Mouse (Mus musculus): ENCODE results near the gene Rps19.
"Not testable (repeated sequence)": the region's sequence is repeated elsewhere in the genome, so short reads cannot be mapped to it uniquely, and the experiment has no call there.

Gene Rps19

DNA sequence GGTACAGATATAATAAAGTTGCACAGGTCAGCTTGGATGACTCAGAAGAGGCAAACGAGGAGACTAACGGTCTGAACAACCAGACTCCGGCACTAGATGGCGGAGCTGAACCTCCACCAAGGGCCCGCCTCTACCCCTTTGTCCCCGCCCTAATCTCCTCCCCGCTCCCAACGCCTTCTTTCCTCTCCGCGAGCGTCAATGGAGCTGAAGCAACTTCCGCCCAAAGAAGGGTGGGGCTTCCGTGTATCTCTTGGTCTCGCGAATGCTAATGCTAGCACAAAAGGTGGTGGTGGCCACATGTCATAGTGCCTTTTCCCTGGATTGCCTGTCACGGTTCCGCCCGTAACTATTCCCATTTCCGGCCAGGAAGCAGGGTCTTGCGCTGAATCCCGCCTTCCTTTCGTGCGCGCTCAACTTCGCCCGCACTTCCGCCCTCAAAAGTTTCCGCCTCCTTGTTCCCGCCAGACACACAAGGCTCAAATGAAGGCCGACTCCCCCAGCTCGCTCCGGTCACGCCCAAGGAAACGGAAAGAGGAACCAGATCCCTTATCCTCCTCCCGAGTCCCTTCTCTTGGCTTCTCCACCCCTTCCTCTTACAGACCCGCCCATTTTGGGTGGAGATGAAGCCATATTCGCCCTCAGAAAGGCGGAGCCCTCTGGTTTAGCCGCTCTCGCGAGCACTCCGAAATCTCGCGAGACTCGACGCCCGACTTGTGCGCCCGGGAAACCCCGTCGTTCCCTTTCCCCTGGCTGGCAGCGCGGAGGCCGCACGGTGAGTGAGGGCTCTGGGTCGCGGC lies at the start of gene Rps19:
Gene Rps19, plus strand, starts transcription at position 476 of the 797 bp plus-strand sequence.
- peak; percentile 100 for DNase-seq (ENCODE audit: low read depth, low spot score)

DNA sequence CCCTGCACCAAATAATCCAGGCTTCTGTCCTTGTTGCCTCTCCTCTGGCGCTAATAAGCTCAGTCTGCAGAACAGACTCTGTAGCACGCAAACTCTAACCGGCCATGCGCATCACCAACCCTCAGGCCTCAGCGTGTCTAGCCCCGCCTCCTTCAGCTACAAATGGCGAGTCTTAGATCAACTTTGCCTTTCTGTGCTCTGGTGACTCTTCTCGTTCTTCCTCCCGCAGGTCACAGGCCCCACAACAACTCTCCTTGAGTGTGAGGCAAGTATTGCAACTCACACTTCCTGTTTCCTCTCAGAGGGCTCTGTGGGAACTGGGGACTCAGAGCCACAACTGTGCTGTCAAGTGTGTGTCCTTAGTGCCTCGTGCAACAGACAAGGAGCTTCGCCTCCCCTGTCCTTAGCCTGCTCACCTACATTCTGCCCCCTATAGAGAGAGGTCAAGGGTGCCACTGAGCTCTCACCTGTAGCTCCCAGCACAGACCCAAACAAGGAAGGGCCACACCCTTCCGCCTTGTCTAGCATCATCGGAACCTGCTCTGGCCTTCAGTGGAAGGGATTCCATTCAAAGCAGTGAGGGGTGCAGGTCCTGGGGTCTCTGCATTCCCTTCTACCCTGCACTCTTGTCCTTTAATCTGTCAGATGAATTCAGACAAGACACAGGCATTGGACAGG lies 45.3 kb upstream of the Rps19 start:
- DNase-seq (ENCODE audit: low read depth, low spot score): not testable (repeated sequence)

DNA sequence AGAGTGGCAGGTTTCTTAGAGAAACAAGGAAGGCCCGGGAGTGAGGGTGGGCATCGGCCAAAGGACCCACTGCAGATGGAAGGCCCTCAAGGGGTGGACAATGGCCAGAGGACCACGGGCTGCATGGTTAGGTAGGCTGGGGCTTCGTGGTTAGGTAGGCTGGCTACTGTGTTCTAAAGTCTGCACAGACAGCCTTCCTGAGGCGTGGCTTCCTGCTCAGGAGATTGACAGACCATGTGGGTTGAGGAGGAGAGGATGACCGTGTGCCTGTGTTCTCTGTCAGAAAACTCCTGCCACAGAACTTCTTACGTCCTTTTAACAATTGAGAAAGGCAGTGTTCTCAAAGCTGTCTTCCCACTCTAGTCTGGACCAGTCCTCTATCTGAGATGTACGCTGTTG lies 44.8 kb upstream of the Rps19 start:
- no peak for DNase-seq (ENCODE audit: low read depth, low spot score)

DNA sequence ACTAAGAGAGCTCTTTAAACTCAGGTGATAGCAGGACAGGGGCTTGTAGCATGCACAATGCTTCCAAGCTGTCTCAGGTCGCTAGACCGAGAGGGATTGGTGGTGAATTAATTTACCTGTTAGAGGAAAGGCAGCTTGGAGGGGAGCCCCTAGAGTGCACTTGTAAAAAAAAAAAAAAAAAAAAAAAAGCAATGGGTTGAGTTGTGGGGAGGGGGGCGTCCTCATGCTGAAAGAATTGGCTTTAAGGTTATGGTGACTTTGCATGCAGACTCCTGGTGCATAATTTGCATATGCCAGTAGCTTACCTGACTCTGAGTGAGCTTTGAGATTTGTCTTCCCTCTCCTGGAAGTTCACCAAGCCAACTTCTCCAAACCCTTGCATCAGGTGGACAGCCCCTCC lies 43.8 kb upstream of the Rps19 start:
- no peak for DNase-seq (ENCODE audit: low read depth, low spot score)

DNA sequence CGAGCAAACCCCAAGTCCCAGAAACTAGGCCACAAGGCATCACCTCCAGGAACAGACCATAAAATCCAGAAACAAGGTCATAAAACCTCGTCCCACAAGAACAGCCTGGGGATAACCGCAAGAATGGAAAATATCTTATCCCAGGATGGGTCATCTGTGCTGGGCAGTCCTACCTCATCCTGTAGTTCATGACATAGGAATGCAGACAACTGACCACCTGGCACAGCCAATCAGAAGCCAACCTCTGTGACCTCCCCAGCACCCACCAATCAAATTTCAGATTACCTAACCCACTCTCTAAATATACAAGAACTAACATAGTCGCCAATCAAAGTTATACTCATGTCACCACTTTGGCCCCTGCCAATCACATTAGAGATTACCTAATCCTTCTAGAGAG lies 43.2 kb upstream of the Rps19 start:
- no peak for DNase-seq (ENCODE audit: low read depth, low spot score)

DNA sequence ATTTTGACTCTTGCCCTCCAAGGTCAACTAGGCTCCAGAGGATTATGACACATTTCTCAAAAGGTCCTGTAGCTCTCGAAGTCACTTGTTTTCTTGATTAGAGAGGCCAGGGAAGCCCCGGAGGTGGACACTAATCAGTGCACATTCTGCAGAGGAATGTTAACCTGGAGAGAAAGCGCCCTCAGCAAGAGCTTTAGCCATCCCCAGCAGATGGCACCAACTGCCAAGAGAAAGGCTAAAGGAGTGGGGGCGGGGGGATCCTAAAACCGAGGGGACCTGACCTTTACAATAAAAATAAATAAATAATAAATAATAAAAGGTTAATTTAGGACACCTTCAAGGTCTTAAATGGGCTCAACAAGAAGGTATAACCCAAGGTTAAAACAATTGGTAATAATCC lies 40.0 kb upstream of the Rps19 start:
- DNase-seq (ENCODE audit: low read depth, low spot score): no peak

DNA sequence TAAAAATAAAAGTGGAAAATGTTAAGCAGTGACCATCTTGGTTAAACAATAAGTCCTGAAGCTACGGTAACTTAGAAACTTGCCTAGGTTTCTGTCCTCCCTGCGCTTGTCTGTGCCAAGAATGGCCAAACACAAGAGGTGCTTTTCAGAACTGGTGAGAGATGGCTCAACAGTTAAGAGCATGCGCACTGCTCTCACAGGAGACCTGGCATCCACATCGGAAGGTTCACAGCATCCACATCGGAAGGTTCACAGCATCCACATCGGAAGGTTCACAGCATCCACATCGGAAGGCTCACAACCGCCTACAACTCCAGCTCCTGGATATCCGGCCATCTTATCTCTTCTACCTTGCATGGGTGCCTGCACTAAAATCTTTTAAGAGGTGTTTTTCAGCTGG lies 39.0 kb upstream of the Rps19 start:
- DNase-seq (ENCODE audit: low read depth, low spot score): no peak

DNA sequence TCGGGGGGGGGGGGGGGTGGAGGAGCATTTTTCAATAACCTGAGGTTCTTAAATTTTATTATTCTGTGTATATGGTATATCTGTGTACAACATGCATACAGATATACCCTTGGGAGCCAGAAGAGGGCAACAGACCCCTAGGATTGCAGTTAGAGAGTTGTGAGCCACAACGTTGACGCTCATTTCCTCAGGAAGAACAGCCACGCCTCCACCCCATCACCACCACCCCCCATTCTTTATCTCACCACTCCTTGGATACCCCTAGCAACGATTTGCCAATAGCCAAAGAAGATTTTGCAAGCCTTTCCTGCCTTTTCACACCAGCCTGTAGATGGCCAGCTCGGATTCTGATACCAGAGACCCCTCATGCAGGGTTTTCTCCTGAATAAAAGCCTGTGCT lies 38.5 kb upstream of the Rps19 start:
- DNase-seq (ENCODE audit: low read depth, low spot score): no peak

DNA sequence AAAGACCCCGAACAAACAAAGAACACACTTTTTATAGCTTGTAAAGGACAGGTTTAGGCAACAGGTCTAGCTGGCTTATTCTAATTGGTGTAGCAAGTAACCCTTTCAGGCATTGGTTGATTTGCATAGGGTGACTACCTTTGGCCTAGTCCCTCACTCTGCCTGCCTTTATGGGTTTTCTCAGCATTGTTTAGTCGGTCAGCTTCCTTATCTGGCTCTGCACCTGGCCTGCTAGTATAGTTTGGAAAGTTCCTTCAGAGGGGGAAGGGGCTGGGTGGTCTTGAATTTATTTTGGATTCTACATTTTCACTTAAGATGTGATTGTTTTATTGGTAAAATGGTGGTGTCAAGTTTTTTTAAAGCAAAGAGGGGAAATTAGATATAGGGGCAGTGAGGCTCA lies 37.6 kb upstream of the Rps19 start:
- not testable (repeated sequence) for DNase-seq (ENCODE audit: low read depth, low spot score)

DNA sequence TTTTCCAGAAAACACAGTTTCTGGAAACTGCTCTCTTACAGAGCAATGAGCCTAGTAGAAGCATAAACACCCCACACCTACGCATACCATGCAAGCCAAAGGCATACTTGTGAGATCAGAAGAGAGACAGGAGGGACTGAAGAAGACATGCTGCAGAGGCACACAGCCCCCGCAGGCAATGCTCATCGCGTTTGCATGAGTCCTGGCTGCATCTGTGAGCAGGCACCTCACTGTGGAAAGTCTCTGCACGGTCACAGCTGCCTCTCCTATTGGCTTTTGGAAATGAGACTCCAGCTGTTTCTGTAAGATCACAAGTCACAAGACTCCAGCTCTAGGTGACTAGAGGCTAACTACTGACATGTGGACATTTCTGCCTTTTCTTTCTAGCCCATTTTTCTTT lies 34.0 kb upstream of the Rps19 start:
- no peak for DNase-seq (ENCODE audit: low read depth, low spot score)

DNA sequence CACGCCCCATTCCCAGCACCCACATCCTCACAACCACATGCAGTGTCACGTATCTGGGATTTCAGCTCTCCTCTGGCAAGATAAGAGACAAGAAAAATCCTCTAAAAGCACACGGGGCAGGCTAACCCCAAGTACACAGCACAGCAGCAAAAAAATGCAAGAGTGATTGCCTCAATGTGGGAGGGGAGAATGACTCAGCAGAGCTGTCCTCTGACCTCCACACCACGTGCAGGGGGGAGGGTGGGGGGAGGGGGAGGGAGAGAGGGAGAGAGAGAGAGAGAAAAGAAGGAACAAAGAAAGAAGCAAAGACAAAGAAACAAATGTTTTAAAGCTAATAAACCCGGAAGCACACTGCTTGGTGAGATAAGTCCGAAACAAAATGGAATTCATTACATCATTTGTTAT lies 33.3 kb upstream of the Rps19 start:
- DNase-seq (ENCODE audit: low read depth, low spot score): no peak

DNA sequence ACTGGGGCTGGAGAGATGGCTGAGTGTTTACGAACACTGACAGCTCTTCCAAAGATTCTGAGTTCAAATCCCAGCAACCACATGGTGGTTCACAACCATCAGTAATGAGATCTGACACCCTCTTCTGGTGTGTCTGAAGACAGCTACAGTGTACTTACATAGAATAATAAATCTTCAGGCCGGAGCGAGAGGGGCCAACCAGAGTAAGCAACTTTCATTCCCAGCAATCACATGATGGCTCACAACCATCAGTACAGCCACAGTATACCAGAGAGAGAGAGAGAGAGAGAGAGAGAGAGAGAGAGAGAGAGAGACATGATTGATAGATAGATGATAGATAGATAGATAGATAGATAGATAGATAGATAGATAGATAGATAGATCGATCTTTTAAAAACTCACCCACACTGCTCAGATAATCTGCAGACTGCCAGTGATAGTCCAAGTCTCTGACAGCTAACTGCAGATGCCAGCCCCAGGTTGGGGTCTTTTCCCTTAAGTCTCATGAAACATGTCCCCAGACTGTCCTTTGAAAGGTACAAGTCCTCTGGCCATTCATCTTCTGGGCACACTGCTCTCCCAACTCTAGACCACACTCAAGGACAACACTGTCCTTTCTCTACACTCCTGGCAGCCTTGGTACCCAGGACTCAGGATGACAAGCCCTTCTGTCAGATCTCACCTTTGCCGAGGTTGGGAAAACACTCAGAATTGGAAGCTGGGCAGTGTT lies 32.4 kb upstream of the Rps19 start:
- no peak for DNase-seq (ENCODE audit: low read depth, low spot score)

DNA sequence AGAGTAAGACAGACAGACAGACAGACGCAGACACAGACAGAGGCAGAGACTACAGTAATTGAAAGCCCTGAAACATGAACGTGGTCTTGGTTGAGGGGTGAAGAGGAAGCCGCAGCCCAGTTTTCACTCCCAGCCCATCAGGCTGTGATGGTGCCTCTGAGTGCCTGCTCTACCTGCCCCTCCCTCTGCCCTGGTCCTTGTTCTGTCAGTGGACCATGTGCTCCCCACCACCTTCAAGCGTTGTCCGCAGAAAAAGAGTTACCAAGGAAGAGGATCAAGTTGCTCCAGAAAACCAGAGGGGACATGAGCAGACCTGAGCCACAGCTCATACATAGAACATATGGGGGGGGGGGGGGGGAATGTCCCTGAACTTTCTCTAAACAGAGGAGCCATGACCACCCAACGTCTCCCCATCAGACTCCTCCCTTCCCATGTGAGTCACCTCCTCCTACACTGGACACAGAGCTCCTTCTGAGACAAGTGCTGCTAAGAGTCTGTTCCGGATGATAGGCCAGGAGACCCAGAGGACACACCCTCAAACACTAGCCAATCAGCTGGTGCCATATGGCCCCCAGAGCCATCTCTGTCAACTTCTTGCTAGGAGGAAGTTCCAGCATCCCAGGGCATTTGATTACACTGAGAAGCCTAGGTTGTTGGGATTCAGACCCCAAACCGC lies 31.5 kb upstream of the Rps19 start:
- no peak for DNase-seq (ENCODE audit: low read depth, low spot score)

DNA sequence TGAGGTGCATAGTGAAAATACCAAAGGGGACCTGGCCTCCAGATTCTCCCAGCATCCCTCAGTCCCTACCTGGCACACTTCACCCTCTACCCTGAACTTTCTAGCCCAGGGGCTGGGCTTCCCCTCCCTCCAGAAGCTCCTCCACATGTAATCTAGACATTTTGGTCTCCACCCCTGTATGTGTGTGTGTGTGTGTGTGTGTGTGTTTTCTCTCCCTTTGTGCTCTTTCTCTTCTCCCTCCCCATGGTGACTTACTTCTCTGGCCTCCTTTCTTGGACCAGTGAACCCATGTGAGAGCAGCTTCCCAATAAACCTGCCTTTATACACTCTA lies 31.0 kb upstream of the Rps19 start:
- DNase-seq (ENCODE audit: low read depth, low spot score): no peak

DNA sequence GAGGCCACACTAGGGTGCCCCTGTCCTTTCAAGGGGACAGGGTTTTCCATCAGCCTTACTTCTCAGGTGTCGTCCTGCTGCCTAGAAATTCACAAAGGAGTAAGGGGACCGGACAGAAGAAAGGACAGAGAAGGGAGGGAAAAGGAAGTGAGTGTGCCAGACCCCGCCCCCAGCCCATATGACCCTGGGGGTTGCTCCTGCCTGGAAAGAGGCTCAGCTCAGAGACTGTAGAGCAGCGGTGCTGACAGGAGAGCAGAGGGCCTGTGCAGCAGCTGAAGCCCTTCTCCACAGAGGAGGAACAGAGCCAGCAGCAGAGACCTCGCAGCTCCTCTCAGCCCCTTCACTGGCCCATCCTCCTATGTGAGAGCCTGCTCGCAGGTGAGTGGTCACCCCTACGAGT lies 30.5 kb upstream of the Rps19 start:
- DNase-seq (ENCODE audit: low read depth, low spot score): no peak

DNA sequence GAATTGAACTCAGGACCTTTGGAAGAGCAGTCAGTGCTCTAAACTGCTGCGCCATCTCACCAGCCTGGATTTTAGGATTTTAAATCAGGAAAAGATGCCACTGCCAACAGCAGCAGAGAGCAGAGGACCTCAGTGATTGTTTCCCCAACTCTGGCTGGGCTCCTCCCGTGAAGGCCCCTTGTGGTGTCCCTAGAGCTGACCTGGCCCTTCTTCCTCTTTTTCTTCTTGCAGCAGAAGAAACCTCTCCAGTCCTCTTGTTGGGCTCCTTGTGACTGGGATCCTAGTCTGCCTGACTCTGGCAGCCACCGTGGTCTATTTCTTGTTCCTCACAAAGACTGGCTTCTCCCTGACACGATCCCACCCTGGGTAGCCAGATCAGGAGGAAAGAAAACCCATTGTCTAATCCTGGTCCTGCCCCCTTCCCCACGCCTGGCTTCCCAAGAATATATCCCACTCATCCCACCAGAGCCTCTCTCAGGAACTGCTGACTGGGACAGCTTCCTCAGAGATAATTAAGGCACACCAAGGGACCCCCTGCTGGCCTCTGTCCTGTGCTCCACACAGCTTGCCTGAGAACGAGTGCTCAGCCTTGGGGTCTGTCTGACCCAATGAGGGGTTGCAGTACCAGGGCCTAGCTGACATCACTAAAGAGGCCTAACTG lies 27.6 kb upstream of the Rps19 start:
- DNase-seq (ENCODE audit: low read depth, low spot score): no peak

DNA sequence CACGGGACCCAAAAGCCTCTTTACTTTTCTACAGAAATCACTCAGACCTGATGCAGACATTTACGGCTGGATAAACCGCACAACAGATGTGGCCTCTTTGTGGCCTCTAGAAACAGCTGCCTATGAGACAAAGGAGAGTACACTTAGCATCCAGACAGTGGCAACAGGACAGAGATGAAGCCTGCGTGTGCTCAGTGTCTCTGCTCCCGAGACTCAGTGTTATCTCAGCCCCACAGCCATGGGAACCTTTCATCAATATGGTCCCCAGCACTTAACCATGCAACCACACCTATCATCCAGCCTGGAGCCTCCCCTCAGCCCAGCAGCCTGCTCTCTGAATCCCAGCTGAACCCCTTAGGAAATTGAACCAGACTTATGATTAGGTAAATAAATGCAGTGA lies 24.9 kb upstream of the Rps19 start:
- no peak for DNase-seq (ENCODE audit: low read depth, low spot score)

DNA sequence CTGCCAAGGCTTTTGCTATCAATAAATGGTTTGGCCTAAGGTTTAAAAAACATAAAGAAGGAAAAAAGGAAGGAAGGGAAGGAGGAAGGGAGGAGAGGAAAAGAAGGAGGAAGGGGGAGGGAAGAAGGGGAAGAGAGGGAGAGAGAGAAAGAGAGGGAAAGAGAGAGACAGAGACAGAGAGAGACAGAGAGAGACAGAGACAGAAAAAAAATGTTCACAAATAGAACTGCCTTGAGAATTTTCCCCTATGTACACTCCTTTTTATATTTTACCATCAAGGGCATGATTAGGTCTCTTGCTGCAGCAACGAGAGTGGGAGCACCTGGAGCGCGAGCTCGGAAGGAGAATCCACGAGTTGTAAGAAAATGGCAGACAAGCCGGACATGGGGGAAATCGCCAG lies 22.3 kb upstream of the Rps19 start, which contains the start of gene Gm9844:
Gene Gm9844, plus strand, starts transcription at position 301 of the 400 bp plus-strand sequence.
- no peak for DNase-seq (ENCODE audit: low read depth, low spot score)

DNA sequence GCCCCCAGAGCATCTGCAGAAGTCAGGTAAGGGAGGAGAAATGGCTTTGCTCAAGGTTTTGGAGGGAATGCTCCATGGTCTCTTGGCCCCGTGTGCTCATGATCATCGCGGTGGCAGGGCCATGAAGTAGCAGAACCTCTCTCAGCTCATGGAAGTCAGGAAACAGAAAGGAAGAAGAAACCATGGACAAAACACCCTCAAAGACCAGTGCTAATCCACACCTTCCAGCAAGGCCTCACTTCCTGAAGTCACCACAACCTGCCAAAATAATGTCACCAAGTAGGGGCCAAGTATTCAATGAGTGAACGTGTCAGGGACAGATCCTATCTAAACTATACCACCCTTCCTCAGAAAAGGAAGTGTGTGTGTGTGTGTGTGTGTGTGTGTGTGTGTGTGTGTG lies 21.3 kb upstream of the Rps19 start:
- no peak for DNase-seq (ENCODE audit: low read depth, low spot score)

DNA sequence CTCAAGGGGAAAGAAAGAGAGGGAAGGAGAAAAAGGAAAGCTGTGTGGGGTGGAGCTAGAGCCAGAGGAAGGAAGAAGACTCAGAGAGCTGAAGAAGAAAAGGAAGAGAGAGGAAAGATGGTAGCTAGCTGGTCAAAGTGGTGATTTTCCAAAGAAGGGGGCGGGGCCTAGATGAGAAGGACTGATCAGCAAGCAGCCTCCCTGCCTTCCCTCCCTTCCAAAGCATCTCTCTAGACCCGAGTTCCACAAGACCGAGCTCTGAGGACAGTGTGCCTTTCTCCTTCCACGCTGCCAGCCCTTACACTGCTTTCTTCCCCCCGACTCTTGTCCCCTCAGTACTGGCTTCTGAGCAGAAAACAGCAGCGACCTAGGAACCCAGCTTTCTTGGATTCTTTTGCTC lies 20.0 kb upstream of the Rps19 start:
- no peak for DNase-seq (ENCODE audit: low read depth, low spot score)

DNA sequence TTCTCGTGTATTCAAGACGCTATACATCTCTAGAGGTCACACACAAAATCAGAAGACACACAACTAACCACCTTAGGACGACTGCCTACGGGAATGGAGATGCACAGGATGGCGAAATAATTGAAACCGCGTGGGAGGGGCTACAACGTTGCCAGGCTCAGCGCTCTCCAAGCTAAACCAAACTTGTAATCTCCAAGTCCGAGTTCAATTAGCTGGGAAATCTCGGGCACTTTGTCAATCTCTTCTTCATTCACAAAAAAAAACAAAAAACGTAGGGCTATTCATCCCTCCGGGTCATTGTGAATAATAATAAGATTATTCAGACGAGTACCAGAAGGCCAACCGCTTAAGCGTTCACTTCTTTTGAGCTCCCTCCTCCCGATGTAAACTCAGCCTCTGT lies 15.1 kb upstream of the Rps19 start:
- DNase-seq (ENCODE audit: low read depth, low spot score): no peak
